Mouse (Mus musculus) MEL (cell line): ENCODE results near the gene Raver2. TPM values are rescaled to one million over a fixed set of nuclear protein-coding genes. Genes with fewer than 3 reads are reported as not detected.

ENCODE experiments used
- DNase-seq: peaks from one replicate; pipeline ENCODE4 v3.0.0; 2011; ENCODE audit warnings: low read depth, low spot score
- H3K27ac ChIP-seq: 2 replicates; pipeline ENCODE4 v1.5.1; 2012; ENCODE audit warnings: low read depth, mild to moderate bottlenecking, control low read depth, low read length, moderate library complexity; ENCODE audit not compliant: control insufficient read depth
- H3K27me3 ChIP-seq, 2 experiments: fragments of 150-350 bp in 1 of 2; sonication (generic) in 1 of 2; 2 replicates each; pipeline ENCODE4 v1.6.1; 2012; ENCODE audit warnings: low read length in 2 of 2, mild to moderate bottlenecking in 2 of 2, improper control_type of control experiment in 1 of 2, moderate library complexity in 1 of 2; ENCODE audit not compliant: insufficient read depth in 2 of 2, control insufficient read depth in 1 of 2
- H3K36me3 ChIP-seq, 2 experiments: 2 replicates each; pipeline ENCODE4 v1.6.1; 2012 to 2014; ENCODE audit warnings: low read length in 2 of 2, improper control_type of control experiment in 1 of 2, inconsistent platforms in 1 of 2, mild to moderate bottlenecking in 1 of 2; ENCODE audit not compliant: insufficient read depth in 2 of 2, control insufficient read depth in 1 of 2
- H3K4me1 ChIP-seq, 2 experiments: fragments of 150-350 bp in 1 of 2; sonication (generic) in 1 of 2; 2 replicates each; pipeline ENCODE4 v1.6.1; 2012; ENCODE audit warnings: low read length in 2 of 2, improper control_type of control experiment in 1 of 2, mild to moderate bottlenecking in 1 of 2; ENCODE audit not compliant: insufficient read depth in 2 of 2, control insufficient read depth in 1 of 2
- H3K4me3 ChIP-seq, 2 experiments: fragments of 150-350 bp in 1 of 2; sonication (generic) in 1 of 2; 2 replicates each; pipeline ENCODE4 v1.5.1; 2012; ENCODE audit warnings: low read depth in 2 of 2, low read length in 2 of 2, mild to moderate bottlenecking in 2 of 2, moderate library complexity in 2 of 2, control low read depth in 1 of 2, improper control_type of control experiment in 1 of 2; ENCODE audit not compliant: control insufficient read depth in 1 of 2, insufficient read depth in 1 of 2
- H3K79me2 ChIP-seq: 2 replicates; pipeline ENCODE4 v1.6.1; 2012; ENCODE audit warnings: mild to moderate bottlenecking, low read length, moderate library complexity; ENCODE audit not compliant: control insufficient read depth, poor library complexity, insufficient read depth
- H3K9ac ChIP-seq: 2 replicates; pipeline ENCODE4 v1.6.1; 2012; ENCODE audit warnings: low read depth, mild to moderate bottlenecking, control low read depth, low read length, moderate library complexity; ENCODE audit not compliant: control insufficient read depth, poor library complexity, severe bottlenecking
- H3K9me3 ChIP-seq: fragments of 150-350 bp; sonication (generic); replicated peaks from 2 replicates; pipeline ENCODE4 v1.6.1; 2012; ENCODE audit warnings: mild to moderate bottlenecking, low read length, improper control_type of control experiment, moderate library complexity; ENCODE audit not compliant: insufficient read depth
- BHLHE40 ChIP-seq: IDR thresholded peaks from 2 replicates; pipeline ENCODE4 v1.6.1; 2012; ENCODE audit warnings: low read depth, mild to moderate bottlenecking, inconsistent platforms, low read length, improper control_type of control experiment, borderline replicate concordance
- GABPA ChIP-seq: IDR thresholded peaks from 2 replicates; pipeline ENCODE4 v1.6.1; 2012; ENCODE audit warnings: low read depth, mild to moderate bottlenecking, inconsistent platforms, low read length, improper control_type of control experiment, moderate library complexity
- GATA1 ChIP-seq: IDR thresholded peaks from 2 replicates; pipeline ENCODE4 v1.6.1; 2011; ENCODE audit warnings: low read depth, low read length, improper control_type of control experiment
- MYC ChIP-seq: IDR thresholded peaks from 2 replicates; pipeline ENCODE4 v1.6.1; 2011; ENCODE audit warnings: low read depth, mild to moderate bottlenecking, low read length, improper control_type of control experiment, moderate library complexity
- TBP ChIP-seq: IDR thresholded peaks from 2 replicates; pipeline ENCODE4 v1.8.0; 2011; ENCODE audit warnings: low read depth, low read length, improper control_type of control experiment
- USF2 ChIP-seq, 2 experiments: IDR thresholded peaks; 2 replicates each; pipeline ENCODE4 v1.6.1; 2011 to 2012; ENCODE audit warnings: improper control_type of control experiment in 2 of 2, low read length in 2 of 2, borderline replicate concordance in 1 of 2, inconsistent platforms in 1 of 2, low read depth in 1 of 2, mild to moderate bottlenecking in 1 of 2; ENCODE audit not compliant: insufficient read depth in 1 of 2
- ZKSCAN1 ChIP-seq: IDR thresholded peaks from 2 replicates; pipeline ENCODE4 v1.6.1; 2012; ENCODE audit warnings: low read depth, mild to moderate bottlenecking, inconsistent platforms, low read length, improper control_type of control experiment, moderate library complexity
- polyA plus RNA-seq, 2 experiments: library from polyadenylated mRNA; stranded (reverse) in 1 of 2; unstranded in 1 of 2; fragments of >175 nt in 1 of 2; fragments of >200 nt in 1 of 2; gene quantifications; 2 replicates each; pipeline versions ENCODE4 v1.2.1 to v1.2.4; 2012; ENCODE audit warnings: low replicate concordance in 2 of 2, low read depth in 1 of 2; ENCODE audit not compliant: insufficient read length in 2 of 2, insufficient read depth in 1 of 2, missing spikeins in 1 of 2
- total RNA-seq: library from RNA; depleted of rRNA; stranded (reverse); fragments of 300-350 nt; gene quantifications from 2 replicates; pipeline ENCODE4 v1.2.3, GENCODE M21; 2012; rRNA removed

Gene Raver2
- total and polyA plus RNA-seq, 3 experiments, result 0.03 to 0.04 TPM; not detected in 1

- H3K4me1 ChIP-seq, result peaks cover 12 to 18% of the 10 kb centered on the region in 2 experiments
These were observed 130.8 kb downstream of the Raver2 start for GRCm38 (mm10) chr4:101199433-101200081.

More at GRCm38 (mm10) chr4:101199433-101200081, 130.8 kb downstream of the Raver2 start:
- Histone ChIP-seq H3K27me3 (no peaks in the 10 kb centered on the region), H3K36me3 (peaks cover 0 to 20% of the 10 kb centered on the region in 2 experiments; a peak in 2 of 4 replicates), H3K79me2 (peaks cover 8% of the 10 kb centered on the region; the same call in 1 of the 2 replicates), H3K9me3 (no peaks in the 10 kb centered on the region), H3K27ac (no peak overlapping the region), H3K4me3 (no peak overlapping the region), H3K9ac (no peak overlapping the region)
- TF ChIP-seq USF2 (IDR thresholded peaks at IDR 0.05; ENCODE audit: borderline replicate concordance in 1 of 2, insufficient read depth in 1 of 2, low read depth in 1 of 2, low read length in 2 of 2) (no peak), GABPA (no peak), ZKSCAN1 (no peak), GATA1 (no peak), BHLHE40 (no peak), MYC (no peak), TBP (no peak)
- DNase-seq, result no peak

Other genes starting within 250 kb of the Raver2 start
- not detected in 2 replicates for gene Gm10577, start 48.3 kb upstream of the Raver2 start, total RNA-seq
- gene Gm10577, start 48.3 kb upstream of the Raver2 start, polyA plus RNA-seq, result not detected
- gene Jak1, start 196.3 kb downstream of the Raver2 start, total RNA-seq, result 35.0 and 37.3 TPM in 2 replicates
- gene Jak1, start 196.3 kb downstream of the Raver2 start, polyA plus RNA-seq, result 10 to 100 TPM in 1 of 2 experiments, not detected in 1; 41.9 TPM